Mouse (Mus musculus) G1E (cell line): ENCODE measurements at regions not wholly inside any gene's neighbourhood (a gene's known extent, or its start where the extent isn't known, plus 50 kb on each side); places are given as distances from the start of the nearest gene placed in this dataset.

Source experiments
- ATAC-seq: 2 replicates; pipeline ENCODE4 v1.8.0; 2016; ENCODE audit warnings: mild to moderate bottlenecking; ENCODE audit not compliant: insufficient number of reproducible peaks, poor library complexity, low FRiP score, severe bottlenecking; ENCODE audit errors: extremely low read depth
- DNase-seq: peaks from one replicate; pipeline ENCODE4 v3.0.0; 2012; ENCODE audit warnings: low spot score
- H3K27me3 ChIP-seq: 2 replicates; pipeline ENCODE4 v1.6.1; 2012; ENCODE audit warnings: mild to moderate bottlenecking, low read length, inconsistent platforms; ENCODE audit not compliant: insufficient read depth
- H3K36me3 ChIP-seq: replicated peaks from 2 replicates; pipeline ENCODE3; 2012; ENCODE audit warnings: mild to moderate bottlenecking, inconsistent platforms
- H3K4me1 ChIP-seq: 2 replicates; pipeline ENCODE4 v1.6.1; 2012; ENCODE audit warnings: low read depth, low read length, inconsistent platforms, mixed read lengths; ENCODE audit not compliant: insufficient read depth
- H3K4me3 ChIP-seq: 2 replicates; pipeline ENCODE4 v1.5.1; 2012; ENCODE audit warnings: low read depth, mild to moderate bottlenecking, inconsistent platforms, low read length, moderate library complexity, mixed read lengths
- H3K9me3 ChIP-seq: replicated peaks from 2 replicates; pipeline ENCODE4 v1.6.1; 2012; ENCODE audit warnings: inconsistent platforms
- CTCF ChIP-seq: IDR thresholded peaks from 2 replicates; pipeline ENCODE4 v1.5.1; 2012; ENCODE audit warnings: low read depth, low read length, inconsistent platforms, mixed read lengths
- GATA1 ChIP-seq: IDR thresholded peaks from 2 replicates; pipeline ENCODE4 v1.6.1; 2012; ENCODE audit warnings: borderline replicate concordance, low read length, inconsistent platforms, mixed read lengths
- GATA2 ChIP-seq: IDR thresholded peaks from 2 replicates; pipeline ENCODE4 v1.6.1; 2012; ENCODE audit warnings: low read depth, low read length, inconsistent platforms, borderline replicate concordance
- POLR2AphosphoS5 ChIP-seq: IDR thresholded peaks from 2 replicates; pipeline ENCODE4 v1.6.1; 2012; ENCODE audit warnings: low read depth, low read length, inconsistent platforms; ENCODE audit not compliant: insufficient replicate concordance
- TAL1 ChIP-seq: conservative IDR thresholded peaks from 2 replicates; pipeline ENCODE4 v1.6.1; 2012; ENCODE audit warnings: low read depth, low read length, inconsistent platforms, mixed read lengths

- Histone ChIP-seq H3K4me1 (no peaks in the 10 kb centered on the region), H3K36me3 (no peaks in the 10 kb centered on the region), H3K27me3 (peaks cover 5% of the 10 kb centered on the region; the same call in 1 of the 2 replicates), H3K9me3 (no peaks in the 10 kb centered on the region), H3K4me3 (no peak overlapping the region)
- DNase-seq: no peak
- ATAC-seq: no peak
- TF ChIP-seq POLR2AphosphoS5 (no peak), GATA1 (no peak), GATA2 (no peak), CTCF (no peak), TAL1 (no peak)
Observed at GRCm38 (mm10) chr6:12140596-12140995, 233.0 kb downstream of the Phf14 start.

DNA sequence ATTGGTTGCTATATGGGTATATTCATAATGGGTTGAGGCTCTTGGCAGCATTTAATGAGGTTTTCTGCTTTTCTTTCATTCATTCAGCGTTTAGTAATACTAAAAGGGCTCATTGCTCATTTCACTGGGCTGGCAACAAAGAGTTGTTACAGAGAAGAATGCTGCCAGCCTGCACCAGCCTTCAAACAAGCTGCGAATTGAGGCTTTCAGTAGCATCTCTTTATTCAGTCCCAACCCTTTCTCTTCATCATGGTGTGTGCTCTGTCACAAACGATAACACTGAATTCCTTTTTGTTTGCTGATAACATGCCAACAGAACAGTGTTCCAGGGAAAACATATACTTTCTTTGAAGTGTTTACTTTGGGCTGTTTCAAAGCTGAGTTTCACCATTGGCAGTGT, 237.6 kb downstream of the Phf14 start:
- peaks cover 5% of the 10 kb centered on the region; the same call in 1 of the 2 replicates for H3K27me3 ChIP-seq
- no peak for DNase-seq
- H3K36me3 ChIP-seq: no peaks in the 10 kb centered on the region
- no peak for ATAC-seq
- no peak overlapping the region for H3K4me3 ChIP-seq
- TF ChIP-seq POLR2AphosphoS5 (no peak), TAL1 (no peak), GATA2 (no peak), GATA1 (no peak)
- no peaks in the 10 kb centered on the region for H3K4me1 ChIP-seq
- no peaks in the 10 kb centered on the region for H3K9me3 ChIP-seq

- H3K4me1 ChIP-seq: no peaks in the 10 kb centered on the region
- no peak for TF ChIP-seq TAL1
- no peak for TF ChIP-seq GATA1
- no peak for TF ChIP-seq GATA2
- TF ChIP-seq CTCF: no peak
- no peak for TF ChIP-seq POLR2AphosphoS5
- no peak overlapping the region for H3K4me3 ChIP-seq
- ATAC-seq (no peak), DNase-seq (no peak)
- H3K36me3 ChIP-seq: no peaks in the 10 kb centered on the region
- H3K27me3 ChIP-seq: no peaks in the 10 kb centered on the region
- H3K9me3 ChIP-seq: no peaks in the 10 kb centered on the region
Observed at GRCm38 (mm10) chr6:12150613-12151333, 243.2 kb downstream of the Phf14 start.

DNA sequence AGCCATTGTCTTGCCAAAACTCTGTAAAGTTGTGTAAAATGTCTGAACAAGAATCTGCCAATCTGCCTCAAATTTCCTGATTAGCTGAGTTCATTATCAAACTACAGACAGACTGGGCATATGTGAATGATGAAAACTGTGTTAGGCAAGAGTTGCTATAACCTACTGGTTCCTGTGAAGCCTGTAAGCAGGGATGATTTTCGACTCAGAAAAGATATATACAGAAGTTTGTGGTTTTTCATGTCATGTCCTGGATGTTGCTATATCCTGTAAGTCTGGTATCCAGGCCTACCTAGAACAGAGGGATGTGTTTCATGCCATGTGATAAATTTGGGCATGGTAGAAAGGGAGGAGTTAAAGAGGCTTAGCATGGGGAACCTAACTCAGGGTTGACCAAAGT, 256.4 kb downstream of the Phf14 start:
- Histone ChIP-seq H3K4me3 (no peak overlapping the region), H3K4me1 (no peaks in the 10 kb centered on the region), H3K36me3 (no peaks in the 10 kb centered on the region), H3K9me3 (no peaks in the 10 kb centered on the region), H3K27me3 (no peaks in the 10 kb centered on the region)
- no peak for ATAC-seq
- no peak for DNase-seq
- TF ChIP-seq GATA2 (no peak), POLR2AphosphoS5 (no peak), CTCF (no peak), TAL1 (no peak), GATA1 (no peak)

GRCm38 (mm10) chr6:12168533-12168932, 260.9 kb downstream of the Phf14 start:
- DNase-seq (no peak), ATAC-seq (no peak)
- no peaks in the 10 kb centered on the region for H3K27me3 ChIP-seq
- H3K4me3 ChIP-seq: no peak overlapping the region
- H3K36me3 ChIP-seq: no peaks in the 10 kb centered on the region
- no peaks in the 10 kb centered on the region for H3K4me1 ChIP-seq
- no peaks in the 10 kb centered on the region for H3K9me3 ChIP-seq
- TF ChIP-seq TAL1 (no peak), GATA1 (no peak), GATA2 (no peak), CTCF (no peak), POLR2AphosphoS5 (no peak)

DNA sequence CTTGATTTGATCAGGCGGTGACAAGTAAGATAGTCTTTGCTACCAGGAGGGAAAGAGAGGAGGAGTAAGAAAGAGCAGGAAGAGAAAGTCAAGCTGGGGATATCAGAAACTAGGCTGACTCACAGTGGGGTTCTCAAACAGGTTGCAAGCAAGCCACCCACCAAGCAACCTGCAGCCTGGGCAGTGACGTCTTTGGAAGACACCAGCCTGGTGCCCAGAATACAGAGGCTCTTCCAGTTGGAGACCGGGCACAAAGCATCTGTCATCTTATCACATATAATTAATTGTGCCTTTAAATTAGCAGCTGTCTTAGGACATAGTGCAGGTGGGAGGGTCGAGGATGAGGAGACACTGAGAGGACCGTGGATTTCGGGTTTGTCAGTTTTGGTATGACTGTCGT, 261.8 kb downstream of the Phf14 start:
- ATAC-seq (no peak), DNase-seq (no peak)
- H3K4me3 ChIP-seq: no peak overlapping the region
- no peaks in the 10 kb centered on the region for H3K36me3 ChIP-seq
- no peaks in the 10 kb centered on the region for H3K9me3 ChIP-seq
- no peaks in the 10 kb centered on the region for H3K4me1 ChIP-seq
- no peaks in the 10 kb centered on the region for H3K27me3 ChIP-seq
- TF ChIP-seq TAL1 (no peak), POLR2AphosphoS5 (no peak), GATA2 (no peak), CTCF (no peak)
